Mouse (Mus musculus) adrenal gland (tissue): ENCODE results near the gene Olfm4.

Experiments used
- intact Hi-C: fragments of 180-260 bp; cut with DNase I; formaldehyde crosslinking; loops from one replicate; pipeline ENCODE4 v1.15.1; 2025

The Olfm4 gene

DNA sequence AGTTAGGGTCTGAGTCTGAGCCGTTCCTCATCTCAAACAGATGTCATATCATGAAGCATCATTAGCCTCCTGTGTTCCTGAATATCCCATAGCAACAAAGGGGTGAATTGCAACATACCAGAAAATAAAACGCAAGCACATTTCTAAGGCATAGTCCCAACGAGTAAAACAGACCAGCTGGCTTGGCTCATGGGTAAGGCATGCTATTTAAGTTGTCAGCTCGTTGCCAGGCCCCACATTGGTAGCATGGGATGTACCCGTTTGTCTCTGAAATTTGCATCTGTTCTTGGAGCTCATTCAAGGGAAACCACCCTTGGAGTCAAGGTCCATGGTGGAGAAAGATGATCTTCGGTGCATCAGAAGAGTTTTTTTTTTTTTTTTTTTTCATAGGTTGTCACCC, 42.2 kb downstream of the Olfm4 start:
- intact Hi-C loops, result no loop called here

DNA sequence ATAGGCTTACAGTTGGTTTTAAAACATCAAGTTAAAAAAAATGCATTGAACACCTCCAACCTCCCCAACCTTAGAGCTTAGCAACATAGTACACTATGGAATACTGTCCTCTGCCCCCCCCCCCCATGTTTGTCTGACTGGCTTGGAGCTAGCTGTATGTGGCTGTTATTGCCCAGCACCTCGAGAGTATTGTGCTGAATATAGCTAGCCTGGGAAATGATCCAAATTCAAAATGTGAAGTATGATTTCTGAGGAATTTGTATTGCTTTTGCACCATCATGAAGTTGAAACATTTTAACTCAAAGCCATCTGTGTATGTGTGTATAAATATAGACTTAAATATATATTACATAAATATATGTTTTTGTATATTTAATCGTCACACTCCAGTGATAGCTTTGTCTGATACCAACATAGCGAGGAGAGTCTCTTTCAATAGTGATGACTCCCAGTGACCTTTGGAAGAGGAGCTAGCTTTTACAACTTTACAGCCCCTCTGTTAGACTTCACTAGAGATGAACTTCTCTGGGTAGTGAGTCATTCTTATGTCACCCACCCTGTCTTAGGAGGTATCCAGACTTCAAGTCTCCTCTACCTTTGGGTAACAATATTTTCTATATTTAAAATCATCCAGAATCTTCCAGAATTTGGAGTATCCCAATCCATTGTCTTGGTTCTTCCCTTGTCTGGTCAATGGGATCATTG, 45.6 kb downstream of the Olfm4 start:
- intact Hi-C loops, result no loop called here

- intact Hi-C loops, result no loop called here
Measured at GRCm38 (mm10) chr14:80039645-80040272, 55.9 kb downstream of the Olfm4 start.

- intact Hi-C loops, result no loop called here
Measured at GRCm38 (mm10) chr14:80046104-80046734, 62.3 kb downstream of the Olfm4 start.

DNA sequence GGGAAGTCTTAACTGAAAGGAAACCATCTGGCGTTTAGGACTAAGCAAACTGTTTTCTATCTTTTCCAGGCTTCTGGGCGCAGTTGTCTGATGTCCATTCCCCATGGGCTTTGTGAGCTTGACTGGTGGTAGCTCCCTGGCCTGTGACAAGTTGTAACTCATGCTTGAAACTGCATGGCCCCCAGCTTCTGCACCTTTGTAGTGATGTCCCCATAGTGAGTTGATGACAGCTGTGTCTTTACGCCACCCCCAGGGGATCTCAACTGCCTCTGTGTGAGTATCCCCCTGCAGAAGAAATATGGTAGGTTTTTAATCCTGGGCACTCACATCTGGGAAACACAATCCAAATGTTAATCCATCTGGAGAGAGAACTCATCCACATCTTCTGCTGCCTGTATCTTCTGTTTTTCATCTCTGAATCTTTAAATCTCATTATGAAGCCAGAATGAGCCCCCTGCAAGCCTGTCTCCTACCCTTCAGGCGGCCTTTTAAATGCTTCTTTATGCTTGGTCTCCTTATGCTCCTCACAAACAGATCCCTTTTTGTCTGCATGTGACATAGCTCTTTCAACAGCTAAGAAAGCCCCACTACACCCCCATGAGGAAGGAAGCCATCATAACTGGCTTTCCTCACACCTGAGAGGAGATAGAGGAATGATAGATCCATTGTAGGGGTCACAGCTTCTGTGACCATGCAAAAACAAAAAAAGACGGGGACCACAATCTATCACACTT, 63.7 kb downstream of the Olfm4 start:
- intact Hi-C loops, result no loop called here

- intact Hi-C loops, result no loop called here
Measured at GRCm38 (mm10) chr14:80055725-80056124, 71.8 kb downstream of the Olfm4 start.

DNA sequence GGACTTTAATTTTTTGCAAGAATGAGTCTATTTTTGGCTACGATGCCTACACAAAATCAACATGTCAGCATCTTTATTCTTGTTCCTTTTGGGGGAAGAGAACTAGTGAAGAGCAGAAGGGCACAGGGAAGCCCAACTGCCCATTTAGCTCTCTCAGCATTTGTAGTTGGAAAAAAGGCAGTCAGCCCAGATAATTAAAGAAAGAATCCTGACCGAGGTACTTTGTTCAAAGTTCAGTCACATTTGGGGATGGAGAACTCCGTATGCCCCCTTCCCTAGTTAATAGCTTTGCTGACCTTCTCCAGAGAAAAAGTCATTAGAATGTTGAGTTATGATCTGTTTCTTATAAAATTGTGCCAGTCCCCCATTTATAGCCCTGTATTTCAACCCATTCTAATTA, 77.8 kb downstream of the Olfm4 start:
- intact Hi-C loops, result no loop called here

GRCm38 (mm10) chr14:80062896-80063295, 79.0 kb downstream of the Olfm4 start:
- intact Hi-C loops, result no loop called here

DNA sequence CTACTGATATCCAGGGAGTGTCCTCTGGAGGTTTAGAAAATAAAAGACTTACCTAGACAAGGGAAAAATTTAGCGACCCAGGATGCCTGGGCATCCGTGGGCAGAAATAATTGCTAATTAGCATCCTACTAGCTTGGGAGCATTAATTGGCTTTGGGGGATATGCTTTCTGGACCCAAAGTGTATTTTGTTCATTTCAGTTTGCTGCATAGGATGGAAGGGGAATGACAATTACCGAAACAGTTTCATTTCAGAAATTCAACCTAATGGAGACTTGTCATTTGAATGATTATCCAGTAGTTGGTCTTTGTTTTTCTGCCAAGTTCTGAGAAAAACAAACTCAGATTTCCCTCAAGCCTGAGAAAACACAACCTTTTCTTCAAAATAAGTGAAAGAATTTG, 86.7 kb downstream of the Olfm4 start:
- intact Hi-C loops, result no loop called here
